Mouse (Mus musculus) MEL (cell line): ENCODE data around the gene Sost.

ENCODE experiments used
- CTCF ChIP-seq, 3 experiments: IDR thresholded peaks in 2 of 3; conservative IDR thresholded peaks in 1 of 3; 2 replicates each; pipeline ENCODE4 v1.5.1; 2011 to 2012; ENCODE audit warnings: low read length in 3 of 3, low read depth in 2 of 3, mild to moderate bottlenecking in 2 of 3, improper control_type of control experiment in 1 of 3, inconsistent platforms in 1 of 3, mixed read lengths in 1 of 3, moderate library complexity in 1 of 3; ENCODE audit not compliant: control insufficient read depth in 1 of 3, insufficient read depth in 1 of 3, poor library complexity in 1 of 3, severe bottlenecking in 1 of 3
- ZNF384 ChIP-seq: IDR thresholded peaks from 2 replicates; pipeline ENCODE4 v1.6.1; 2012; ENCODE audit warnings: low read depth, mild to moderate bottlenecking, inconsistent platforms, low read length, improper control_type of control experiment

DNA sequence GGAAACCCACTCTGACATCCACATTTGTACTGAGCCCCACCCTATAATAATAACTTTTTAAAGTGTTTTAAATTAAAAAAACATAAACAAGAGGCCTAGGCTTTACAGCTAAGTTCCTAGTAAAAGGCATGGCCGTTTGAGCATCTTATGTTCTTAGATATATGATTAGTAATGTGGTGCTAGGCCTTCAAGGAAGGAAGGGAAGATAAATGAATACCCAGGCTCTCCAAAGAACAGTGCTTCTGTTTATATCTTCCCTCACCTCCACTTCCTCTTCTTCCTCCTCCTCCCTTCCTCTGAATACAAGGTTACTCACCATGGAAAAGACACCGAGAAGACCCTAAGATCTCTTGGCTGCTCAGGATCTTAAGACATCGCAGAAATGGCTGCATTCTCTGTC lies 25.0 kb upstream of the Sost start:
- no peak for TF ChIP-seq CTCF (IDR thresholded peaks at IDR 0.05 in 2 of 3, conservative IDR thresholded peaks at IDR 0.05 in 1 of 3; ENCODE audit: control insufficient read depth in 1 of 3, insufficient read depth in 1 of 3, low read depth in 2 of 3, low read length in 3 of 3, poor library complexity in 1 of 3, severe bottlenecking in 1 of 3)
- no peak for TF ChIP-seq ZNF384
